Mouse (Mus musculus) stomach, postnatal 0 days (tissue): ENCODE results near the gene Nr4a1. TPM values are rescaled to one million over a fixed set of nuclear protein-coding genes. Genes with fewer than 3 reads are reported as not detected.
A peak's percentile ranks its signal among the peaks of the same experiment; 100 is the strongest.

Experiments
- ATAC-seq: fragments of 200-750 bp; cut with Nextera tagmentation; 2 replicates; pipeline ENCODE4 v1.8.0; 2017; ENCODE audit not compliant: low FRiP score, low TSS enrichment
- DNase-seq: peaks from one replicate; pipeline ENCODE4 v3.0.0-alpha.2; 2016; ENCODE audit warnings: low spot score
- H3K27ac ChIP-seq: fragments of 300-500 bp; sonication (generic); replicated peaks from 2 replicates; pipeline ENCODE4 v1.5.1; 2014; ENCODE audit warnings: mild to moderate bottlenecking, control low read depth
- H3K27me3 ChIP-seq: fragments of 300-500 bp; sonication (generic); 2 replicates; pipeline ENCODE4 v1.6.1; 2014; ENCODE audit warnings: low read length; ENCODE audit not compliant: control insufficient read depth, insufficient read depth
- H3K36me3 ChIP-seq: fragments of 300-500 bp; sonication (generic); 2 replicates; pipeline ENCODE4 v1.6.1; 2014; ENCODE audit warnings: low read length, mixed read lengths; ENCODE audit not compliant: control insufficient read depth, insufficient read depth
- H3K4me1 ChIP-seq: fragments of 300-500 bp; sonication (generic); replicated peaks from 2 replicates; pipeline ENCODE4 v1.6.1; 2014; ENCODE audit warnings: antibody characterized with exemption; ENCODE audit not compliant: control insufficient read depth, insufficient read depth
- H3K4me2 ChIP-seq: fragments of 300-500 bp; sonication (generic); replicated peaks from 2 replicates; pipeline ENCODE4 v1.6.1; 2014; ENCODE audit warnings: low read depth, mild to moderate bottlenecking, control low read depth, moderate library complexity
- H3K4me3 ChIP-seq: fragments of 300-500 bp; sonication (generic); 2 replicates; pipeline ENCODE4 v1.5.1; 2014; ENCODE audit warnings: low read depth, low read length, control low read depth
- H3K9ac ChIP-seq: fragments of 300-500 bp; sonication (generic); 2 replicates; pipeline ENCODE4 v1.6.1; 2014; ENCODE audit warnings: mild to moderate bottlenecking, low read length, control low read depth, mixed read lengths
- H3K9me3 ChIP-seq: fragments of 300-500 bp; sonication (generic); 2 replicates; pipeline ENCODE4 v1.6.1; 2016; ENCODE audit warnings: low read length; ENCODE audit not compliant: control insufficient read depth
- CTCF ChIP-seq: IDR thresholded peaks from 2 replicates; pipeline ENCODE4 v1.5.1; 2016; ENCODE audit warnings: antibody characterized with exemption, low read depth, mild to moderate bottlenecking, moderate library complexity
- EP300 ChIP-seq: optimal IDR thresholded peaks from 2 replicates; pipeline ENCODE3; 2016; ENCODE audit warnings: antibody characterized with exemption
- WGBS: fragments of 180-500 bp; shearing (Covaris S2); extraction: QIAGEN DNeasy Blood & Tissue Kit; methylation state at CpG from one replicate; pipeline ENCODE4 v1.1.7; 2014; 5-methylcytosine and 5-hydroxymethylcytosine counted together
- polyA plus RNA-seq: library from polyadenylated mRNA; unstranded; fragments of >200 nt; fragmentation: Nextera tagmentation; extraction: Ambion mirVana; gene quantifications from 2 replicates; pipeline ENCODE4 v1.2.1, GENCODE M21; 2015

Nr4a1 gene
- polyA plus RNA-seq, 1 experiment from 2014 or later: 9.4 TPM

DNA sequence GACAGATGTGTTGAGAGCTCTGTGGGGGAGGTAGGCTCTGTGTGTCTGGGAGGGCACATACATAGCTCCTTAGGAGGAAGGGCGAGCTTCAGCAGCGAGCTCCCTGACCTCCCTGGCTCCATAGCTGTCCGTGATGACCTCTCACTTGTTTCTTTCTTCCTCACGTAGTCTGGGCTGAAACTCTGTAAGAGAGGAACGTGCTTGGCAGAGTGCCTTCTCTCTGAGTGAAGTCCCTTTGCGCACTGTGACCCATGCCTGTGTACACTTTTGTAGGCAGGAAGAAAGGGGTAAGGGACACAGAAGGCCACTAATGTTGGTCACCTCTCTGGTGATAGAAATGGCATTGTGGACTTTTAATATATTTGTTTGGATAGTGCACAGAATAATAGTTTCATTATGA, 33.3 kb downstream of the Nr4a1 start:
- Histone ChIP-seq H3K9ac (no peak overlapping the region), H3K27me3 (no peaks in the 10 kb centered on the region), H3K27ac (no peak overlapping the region), H3K9me3 (no peaks in the 10 kb centered on the region), H3K4me1 (peaks cover 6% of the 10 kb centered on the region; the same call in 1 of the 2 replicates), H3K36me3 (peaks cover 18% of the 10 kb centered on the region), H3K4me3 (no peak overlapping the region), H3K4me2 (no peak overlapping the region)
- DNase-seq (no peak), ATAC-seq (no peak)
- 80% methylated on average over 6 of the region's 6 CpGs for WGBS
- no peak for TF ChIP-seq EP300
- TF ChIP-seq CTCF: no peak

GRCm38 (mm10) chr15:101290354-101290753, 36.3 kb downstream of the Nr4a1 start:
- H3K4me1 ChIP-seq: no peaks in the 10 kb centered on the region
- TF ChIP-seq CTCF (no peak), EP300 (no peak)
- H3K27me3 ChIP-seq: no peaks in the 10 kb centered on the region
- no peak overlapping the region for H3K9ac ChIP-seq
- H3K4me3 ChIP-seq: no peak overlapping the region
- no peaks in the 10 kb centered on the region for H3K9me3 ChIP-seq
- H3K36me3 ChIP-seq: peaks cover 18% of the 10 kb centered on the region
- WGBS: 91% methylated on average over 15 of the region's 15 CpGs
- DNase-seq (no peak), ATAC-seq (no peak)
- H3K4me2 ChIP-seq: no peak overlapping the region
- H3K27ac ChIP-seq: no peak overlapping the region

DNA sequence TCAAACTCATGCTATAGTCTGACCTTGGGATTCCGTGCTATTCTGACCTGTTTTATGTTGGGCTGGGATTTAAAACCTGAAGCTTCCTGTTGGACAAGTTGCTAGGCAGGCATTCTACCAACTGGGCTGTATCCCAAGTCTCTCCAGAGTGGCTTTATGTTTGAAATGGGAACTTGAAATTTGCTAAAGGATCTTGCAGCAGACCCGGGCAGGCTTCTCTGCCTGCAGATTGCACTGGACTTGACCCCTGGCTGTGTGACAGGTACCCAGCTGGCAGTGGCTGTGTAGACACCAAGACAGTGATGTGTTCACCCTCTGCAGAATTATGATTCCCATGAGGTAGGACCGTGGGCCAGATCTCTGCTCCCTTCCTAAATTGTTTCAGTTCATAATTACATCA, 37.9 kb downstream of the Nr4a1 start:
- Histone ChIP-seq H3K4me1 (no peaks in the 10 kb centered on the region), H3K27ac (no peak overlapping the region), H3K36me3 (peaks cover 18% of the 10 kb centered on the region), H3K27me3 (no peaks in the 10 kb centered on the region), H3K9ac (0 out of 2 replicates have a peak overlapping the region, but pooled peaks have one; percentile 4), H3K4me3 (no peak overlapping the region), H3K4me2 (no peak overlapping the region), H3K9me3 (no peaks in the 10 kb centered on the region)
- no peak for TF ChIP-seq EP300
- no peak for TF ChIP-seq CTCF
- ATAC-seq (no peak), DNase-seq (no peak)
- 50% methylated on average over 3 of the region's 3 CpGs for WGBS

DNA sequence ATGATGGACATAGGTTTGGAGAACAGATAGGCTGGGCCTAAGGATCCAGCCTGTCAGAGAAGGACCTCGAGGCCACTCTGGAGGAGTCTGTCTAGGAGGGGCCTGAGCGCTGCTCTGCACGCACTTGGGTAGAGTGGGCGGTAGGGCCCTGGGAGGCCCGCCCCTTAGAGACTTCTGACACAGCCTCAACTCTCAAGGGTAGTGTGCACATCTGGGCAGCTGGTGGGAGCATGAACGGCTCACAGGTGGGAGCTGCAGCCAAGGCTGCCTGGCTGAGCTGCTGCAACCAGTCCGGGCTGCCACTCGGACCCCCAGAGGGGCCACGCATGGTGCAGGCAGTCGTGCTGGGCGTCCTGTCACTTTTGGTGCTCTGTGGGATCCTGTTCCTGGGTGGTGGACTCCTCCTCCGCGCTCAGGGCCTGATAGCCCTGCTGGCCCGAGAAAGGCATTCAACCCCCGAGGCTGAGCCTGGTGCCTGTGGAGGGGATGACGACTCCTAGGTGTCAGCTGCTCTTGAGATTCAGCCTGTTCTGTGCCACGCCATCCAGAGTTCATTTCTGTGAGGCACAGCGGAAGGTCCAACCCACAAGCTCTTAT, 39.1 kb downstream of the Nr4a1 start, which contains the start of gene 6030408B16Rik:
6030408B16Rik (plus strand) TSS at position 188 of the 597 bp plus-strand sequence.
- 0 out of 2 replicates have a peak within 1 kb of the TSS, but pooled peaks have one; percentile 6 for H3K4me3 ChIP-seq
- peak within 1 kb of the TSS; percentile 45; the same call in 1 of the 2 replicates for H3K27ac ChIP-seq
- H3K27me3 ChIP-seq: no peaks in the 10 kb centered on the region
- no peaks in the 10 kb centered on the region for H3K4me1 ChIP-seq
- WGBS: 48% methylated on average over 18 of the region's 18 CpGs
- peak within 1 kb of the TSS; percentile 17; the same call in 1 of the 2 replicates for H3K4me2 ChIP-seq
- no peaks in the 10 kb centered on the region for H3K9me3 ChIP-seq
- ATAC-seq (no peak), DNase-seq (no peak)
- TF ChIP-seq CTCF: no peak
- TF ChIP-seq EP300: no peak
- peaks cover 13% of the 10 kb centered on the region for H3K36me3 ChIP-seq
- H3K9ac ChIP-seq: peak within 1 kb of the TSS; percentile 4

- peak overlapping the region; percentile 17; the same call in 1 of the 2 replicates for H3K4me2 ChIP-seq
- H3K27me3 ChIP-seq: no peaks in the 10 kb centered on the region
- H3K4me1 ChIP-seq: no peaks in the 10 kb centered on the region
- ATAC-seq (peak; percentile 41; the same call in 1 of the 2 replicates), DNase-seq (no peak)
- 44% methylated on average over 16 of the region's 16 CpGs for WGBS
- H3K9ac ChIP-seq: no peak overlapping the region; the same call in none of the 2 replicates
- no peak for TF ChIP-seq EP300
- TF ChIP-seq CTCF: no peak
- peak overlapping the region; percentile 45; the same call in 1 of the 2 replicates for H3K27ac ChIP-seq
- no peaks in the 10 kb centered on the region for H3K9me3 ChIP-seq
- H3K4me3 ChIP-seq: no peak overlapping the region
- H3K36me3 ChIP-seq: peaks cover 10% of the 10 kb centered on the region
Measured at GRCm38 (mm10) chr15:101294028-101294894, 40.2 kb downstream of the Nr4a1 start.
